Comparison of ENCODE assay signal across 26 mouse cellular contexts in genomic region chr8:79256076-79256705, GRCm38 (mm10). TPM values are rescaled to one million over a fixed set of nuclear protein-coding genes. Genes with fewer than 3 reads are reported as not detected.
DNase-seq lines count a peak whose midpoint lies in the region; ATAC-seq lines count a peak whose summit lies in the region.
"Had no signal": no experiment of that assay in that cellular context is flagged by ENCODE, and none has a peak within 500 bp of the region (broad histone marks: within the 10 kb centered on the region; RNA-seq: fewer than 3 reads in every experiment).

No protein-coding gene starts in this region.

- no peak overlapping the region for H3K4me3 ChIP-seq in intestine, embryonic 14.5 days (ENCODE audit: low read depth, low read length)
- no peak overlapping the region for H3K4me3 ChIP-seq in intestine, embryonic 15.5 days (replicated peaks)
- no peak overlapping the region for H3K4me3 ChIP-seq in midbrain, embryonic 14.5 days (replicated peaks; ENCODE audit: low read depth, low read length)
- no peak overlapping the region for H3K4me3 ChIP-seq in midbrain, embryonic 16.5 days (ENCODE audit: low read depth, low read length)
- H3K4me3 ChIP-seq: forebrain, embryonic 13.5 days; heart, adult 2 months; neural tube, embryonic 12.5 days had no signal

- no peak overlapping the region for H3K27ac ChIP-seq in intestine, embryonic 14.5 days (ENCODE audit: low read depth)
- no peak overlapping the region for H3K27ac ChIP-seq in intestine, embryonic 15.5 days
- no peak overlapping the region for H3K27ac ChIP-seq in midbrain, embryonic 14.5 days (replicated peaks; ENCODE audit: low read depth, low read length)
- H3K27ac ChIP-seq in midbrain, embryonic 16.5 days (ENCODE audit: low read length): no peak overlapping the region
- H3K27ac ChIP-seq: forebrain, embryonic 13.5 days; heart, adult 2 months; neural tube, embryonic 12.5 days had no signal

- H3K9ac ChIP-seq in intestine, embryonic 14.5 days (ENCODE audit: low read length): no peak overlapping the region
- no peak overlapping the region for H3K9ac ChIP-seq in intestine, embryonic 15.5 days
- no peak overlapping the region for H3K9ac ChIP-seq in midbrain, embryonic 14.5 days (replicated peaks; ENCODE audit: low read length)
- no peak overlapping the region for H3K9ac ChIP-seq in midbrain, embryonic 16.5 days (ENCODE audit: low read depth, low read length)
- H3K9ac ChIP-seq: forebrain, embryonic 13.5 days; neural tube, embryonic 12.5 days had no signal

- DNase-seq in intestine, embryonic 14.5 days (ENCODE audit: low spot score): peak; percentile 38
- peak; percentile 22 for DNase-seq in midbrain, embryonic 14.5 days
- DNase-seq in brain, adult 2 months (ENCODE audit: low read depth, low spot score): peak; percentile 24
- no peak for DNase-seq in left cerebral cortex, postnatal 4 days
- DNase-seq in ovary, postnatal 36 days (ENCODE audit: low spot score): no peak
- DNase-seq: adrenal gland, postnatal 14 days; cerebellum, adult 11-12 months; cerebellum, postnatal 14 days; gastrocnemius, postnatal 14 days; heart, adult 2 months; kidney, adult 8-10 months; kidney, postnatal 25 days; lung, adult 2 months; thymus, postnatal 36 days had no signal

- H3K36me3 ChIP-seq in intestine, embryonic 14.5 days (ENCODE audit: control insufficient read depth, insufficient read depth, low read length): no peaks in the 10 kb centered on the region
- no peaks in the 10 kb centered on the region for H3K36me3 ChIP-seq in intestine, embryonic 15.5 days
- no peaks in the 10 kb centered on the region for H3K36me3 ChIP-seq in midbrain, embryonic 14.5 days (ENCODE audit: control insufficient read depth, insufficient read depth, low read length)
- H3K36me3 ChIP-seq in midbrain, embryonic 16.5 days (ENCODE audit: control insufficient read depth, insufficient read depth, low read length): no peaks in the 10 kb centered on the region
- H3K36me3 ChIP-seq: neural tube, embryonic 12.5 days had no signal

- H3K9me3 ChIP-seq in intestine, embryonic 14.5 days (ENCODE audit: control insufficient read depth, low read length): no peaks in the 10 kb centered on the region
- no peaks in the 10 kb centered on the region for H3K9me3 ChIP-seq in intestine, embryonic 15.5 days
- no peaks in the 10 kb centered on the region for H3K9me3 ChIP-seq in midbrain, embryonic 14.5 days (ENCODE audit: control insufficient read depth, low read length)
- H3K9me3 ChIP-seq in midbrain, embryonic 16.5 days (replicated peaks; ENCODE audit: control insufficient read depth, low read length, poor library complexity, severe bottlenecking): no peaks in the 10 kb centered on the region
- H3K9me3 ChIP-seq: forebrain, embryonic 13.5 days; neural tube, embryonic 12.5 days had no signal

- no peak for ATAC-seq in intestine, embryonic 14.5 days (replicated peaks; ENCODE audit: low FRiP score, low TSS enrichment, low read depth)
- ATAC-seq in intestine, embryonic 15.5 days: no peak
- ATAC-seq in midbrain, embryonic 14.5 days (ENCODE audit: low FRiP score, low TSS enrichment): no peak
- ATAC-seq in midbrain, embryonic 16.5 days: no peak
- ATAC-seq: activated CD4-positive, CD25-positive, alpha-beta regulatory T cell, adult 4 months; forebrain, embryonic 13.5 days had no signal

- H3K4me1 ChIP-seq in intestine, embryonic 14.5 days (replicated peaks; ENCODE audit: control insufficient read depth, insufficient read depth, low read length): no peaks in the 10 kb centered on the region; the same call in 1 of the 2 replicates
- no peaks in the 10 kb centered on the region for H3K4me1 ChIP-seq in intestine, embryonic 15.5 days (replicated peaks)
- H3K4me1 ChIP-seq in midbrain, embryonic 14.5 days (ENCODE audit: control insufficient read depth, insufficient read depth, low read length): no peaks in the 10 kb centered on the region
- no peaks in the 10 kb centered on the region for H3K4me1 ChIP-seq in midbrain, embryonic 16.5 days (ENCODE audit: control insufficient read depth, insufficient read depth, low read length)
- H3K4me1 ChIP-seq: forebrain, embryonic 13.5 days; neural tube, embryonic 12.5 days had no signal

- 63% methylated on average over 8 of the region's 8 CpGs for WGBS in intestine, embryonic 14.5 days
- WGBS in intestine, embryonic 15.5 days: 60% methylated on average over 8 of the region's 8 CpGs
- 85% methylated on average over 8 of the region's 8 CpGs for WGBS in midbrain, embryonic 14.5 days
- WGBS in midbrain, embryonic 16.5 days: 76% methylated on average over 8 of the region's 8 CpGs

- intact Hi-C loops in left cerebral cortex, postnatal 4 days (cut with DNase I): no loop called here

- no peak overlapping the region for H3K4me2 ChIP-seq in intestine, embryonic 14.5 days (ENCODE audit: low read length)
- H3K4me2 ChIP-seq in intestine, embryonic 15.5 days (replicated peaks): no peak overlapping the region
- no peak overlapping the region for H3K4me2 ChIP-seq in midbrain, embryonic 14.5 days (ENCODE audit: low read length)
- H3K4me2 ChIP-seq in midbrain, embryonic 16.5 days (ENCODE audit: low read length): no peak overlapping the region
- H3K4me2 ChIP-seq: forebrain, embryonic 13.5 days; liver, embryonic 11.5 days; neural tube, embryonic 12.5 days had no signal

- H3K27me3 ChIP-seq in intestine, embryonic 14.5 days (replicated peaks; ENCODE audit: control insufficient read depth, insufficient read depth, low read length): no peaks in the 10 kb centered on the region
- H3K27me3 ChIP-seq in intestine, embryonic 15.5 days (replicated peaks): no peaks in the 10 kb centered on the region
- no peaks in the 10 kb centered on the region for H3K27me3 ChIP-seq in midbrain, embryonic 14.5 days (ENCODE audit: control insufficient read depth, insufficient read depth, low read length)
- H3K27me3 ChIP-seq in midbrain, embryonic 16.5 days (ENCODE audit: control insufficient read depth, insufficient read depth, low read depth, low read length): no peaks in the 10 kb centered on the region
- H3K27me3 ChIP-seq: forebrain, embryonic 13.5 days; neural tube, embryonic 12.5 days had no signal

RNA-seq across cellular contexts. Expression of gene 1700011L22Rik, which starts 7.8 kb away (rescaled TPM):
- polyA plus RNA-seq in intestine, embryonic 14.5 days (2014; fragmentation: Nextera tagmentation; extraction: Ambion mirVana): not detected in 2 replicates
- polyA plus RNA-seq in intestine, embryonic 15.5 days (2015; fragmentation: Nextera tagmentation; extraction: Ambion mirVana): not detected in 2 replicates
- polyA plus RNA-seq in midbrain, embryonic 14.5 days (2014; fragmentation: Nextera tagmentation; extraction: Ambion mirVana): not detected in 2 replicates
- polyA plus RNA-seq in midbrain, embryonic 16.5 days (2015; fragmentation: Nextera tagmentation; extraction: Ambion mirVana): not detected in 2 replicates
- total RNA-seq in left cerebral cortex, postnatal 4 days (2021): not detected
- total RNA-seq: adrenal gland, postnatal 14 days; gastrocnemius, postnatal 14 days; heart, adult 2 months; hematopoietic stem cell, adult 5-6 weeks; layer of hippocampus, adult 8-10 months; left cerebral cortex, postnatal 36 days; monocyte, adult 5-6 weeks had no signal
- polyA plus RNA-seq: activated CD4-positive, CD25-positive, alpha-beta regulatory T cell, adult 4 months; forebrain, embryonic 13.5 days; heart, adult 2 months; heart, embryonic 14.5 days; liver, embryonic 11.5 days; lung, adult 2 months; neural tube, embryonic 12.5 days; small intestine, adult 2 months had no signal

RNA-seq across cellular contexts. Expression of gene Mmaa, which starts 38.5 kb away (rescaled TPM):
- polyA plus RNA-seq in intestine, embryonic 14.5 days (2014; fragmentation: Nextera tagmentation; extraction: Ambion mirVana): 9.5 and 11.3 TPM in 2 replicates
- polyA plus RNA-seq in intestine, embryonic 15.5 days (2015; fragmentation: Nextera tagmentation; extraction: Ambion mirVana): 12.8 and 13.5 TPM in 2 replicates
- polyA plus RNA-seq in midbrain, embryonic 14.5 days (2014; fragmentation: Nextera tagmentation; extraction: Ambion mirVana): 17.9 and 18.0 TPM in 2 replicates
- 19.5 and 19.6 TPM in 2 replicates for polyA plus RNA-seq in midbrain, embryonic 16.5 days (2015; fragmentation: Nextera tagmentation; extraction: Ambion mirVana)
- 10 to 100 TPM; 21.0 to 23.6 TPM for total RNA-seq in left cerebral cortex, postnatal 4 days (2021)

Comparison
In these comparisons a context has a peak if more than half of its experiments do, and no peak if none do; other contexts are left out.
1. DNase-seq: peak in intestine, embryonic 14.5 days (single experiment), midbrain, embryonic 14.5 days (single experiment) and brain, adult 2 months (single experiment); none in left cerebral cortex, postnatal 4 days (single experiment) and ovary, postnatal 36 days (single experiment).